Mouse (Mus musculus) ES-E14 (cell line): ENCODE measurements around the gene Mst1. TPM values are rescaled to one million over a fixed set of nuclear protein-coding genes. Genes with fewer than 3 reads are reported as not detected.

ENCODE experiments used
- DNase-seq: peaks from one replicate; pipeline ENCODE4 v3.0.0-alpha.2; 2013; ENCODE audit warnings: low read depth, low spot score
- H3K27ac ChIP-seq: 2 replicates; pipeline ENCODE4 v1.5.1; 2012; ENCODE audit warnings: low read depth, mild to moderate bottlenecking, low read length, moderate library complexity, mixed read lengths; ENCODE audit not compliant: poor library complexity, insufficient read depth, severe bottlenecking
- H3K36me3 ChIP-seq: 2 replicates; pipeline ENCODE4 v1.6.1; 2012; ENCODE audit warnings: mild to moderate bottlenecking, low read length, moderate library complexity, mixed read lengths; ENCODE audit not compliant: control insufficient read depth, poor library complexity, insufficient read depth, severe bottlenecking
- H3K4me1 ChIP-seq, 2 experiments: fragments of 150-350 bp in 1 of 2; sonication (generic) in 1 of 2; 2 replicates each; pipeline ENCODE4 v1.6.1; 2012; ENCODE audit warnings: low read length in 2 of 2, mild to moderate bottlenecking in 1 of 2, mixed read lengths in 1 of 2; ENCODE audit not compliant: control insufficient read depth in 2 of 2, insufficient read depth in 2 of 2, poor library complexity in 1 of 2
- H3K4me3 ChIP-seq, 2 experiments: fragments of 150-350 bp in 1 of 2; sonication (generic) in 1 of 2; 2 replicates each; pipeline ENCODE4 v1.5.1; 2012; ENCODE audit warnings: low read length in 2 of 2, low read depth in 1 of 2, mild to moderate bottlenecking in 1 of 2, mixed read lengths in 1 of 2; ENCODE audit not compliant: insufficient read depth in 1 of 2, poor library complexity in 1 of 2, severe bottlenecking in 1 of 2
- H3K9ac ChIP-seq: 2 replicates; pipeline ENCODE4 v1.6.1; 2012; ENCODE audit warnings: low read depth, mild to moderate bottlenecking, low read length, mixed read lengths; ENCODE audit not compliant: poor library complexity, insufficient read depth, severe bottlenecking
- H3K9me3 ChIP-seq: fragments of 150-350 bp; sonication (generic); 2 replicates; pipeline ENCODE4 v1.6.1; 2012; ENCODE audit warnings: low read depth, mild to moderate bottlenecking, low read length; ENCODE audit not compliant: control insufficient read depth, insufficient read depth
- CHD2 ChIP-seq: IDR thresholded peaks from 2 replicates; pipeline ENCODE4 v1.6.1; 2014; ENCODE audit warnings: mild to moderate bottlenecking, low read depth, low read length, inconsistent platforms
- HCFC1 ChIP-seq: IDR thresholded peaks from 2 replicates; pipeline ENCODE4 v1.6.1; 2012; ENCODE audit warnings: low read length, inconsistent platforms, borderline replicate concordance; ENCODE audit not compliant: insufficient read depth
- MAFK ChIP-seq: IDR thresholded peaks from 2 replicates; pipeline ENCODE4 v1.6.1; 2014; ENCODE audit warnings: mild to moderate bottlenecking, low read depth, low read length, inconsistent platforms; ENCODE audit not compliant: insufficient read depth
- ZC3H11A ChIP-seq: IDR thresholded peaks from 2 replicates; pipeline ENCODE4 v1.6.1; 2012; ENCODE audit warnings: low read depth, mild to moderate bottlenecking, inconsistent platforms, low read length, borderline replicate concordance
- ZNF384 ChIP-seq: IDR thresholded peaks from 2 replicates; pipeline ENCODE4 v1.6.1; 2012; ENCODE audit warnings: low read depth, low read length, inconsistent platforms
- in situ Hi-C, 2 experiments: fragments of 600-800 bp; cut with MboI; formaldehyde crosslinking; loops; one replicate each; pipeline ENCODE4 v1.15.1; 2025; ENCODE audit warnings: low sequenced_read_pairs in 2 of 2, inconsistent platforms in 1 of 2; ENCODE audit not compliant: unreplicated experiment in 2 of 2
- total RNA-seq: library from RNA; depleted of rRNA; stranded (reverse); fragments of 300-350 nt; gene quantifications from 2 replicates; pipeline ENCODE4 v1.2.3, GENCODE M21; 2012

The Mst1 gene
- total RNA-seq, 1 experiment: 2.9 TPM

DNA sequence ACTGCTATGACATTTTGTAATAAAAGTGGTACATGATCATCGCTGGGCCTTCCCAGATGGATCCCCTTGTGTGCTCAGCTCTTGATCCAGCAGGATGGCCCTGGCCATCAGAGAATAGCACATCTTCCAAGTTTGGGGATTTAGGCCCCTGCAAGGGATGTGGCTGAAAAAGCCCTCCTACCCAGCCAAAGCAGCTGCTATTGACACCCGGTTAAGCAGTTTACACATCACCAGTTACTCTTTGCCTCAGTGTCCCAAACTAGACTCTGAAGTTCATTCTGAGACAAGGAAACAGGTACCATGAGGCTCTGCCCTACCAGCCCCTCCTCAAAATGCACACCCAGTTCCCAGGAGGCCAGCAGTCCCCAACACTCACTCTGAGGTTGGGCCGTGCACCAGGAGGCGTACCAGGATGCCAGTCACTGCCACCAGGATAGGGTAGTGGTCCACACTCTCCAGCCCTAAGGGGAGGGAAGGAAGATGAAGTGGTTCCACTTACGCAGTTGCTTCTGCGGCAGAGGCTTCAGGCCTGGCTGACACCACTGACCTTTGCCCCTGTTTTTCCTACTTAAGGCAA lies 24.5 kb upstream of the Mst1 start:
- Histone ChIP-seq H3K4me1 (peaks cover 0 to 13% of the 10 kb centered on the region in 2 experiments; a peak in 3 of 4 replicates), H3K36me3 (peaks cover 18% of the 10 kb centered on the region; the same call in 1 of the 2 replicates), H3K9ac (no peak overlapping the region), H3K27ac (no peak overlapping the region), H3K9me3 (no peaks in the 10 kb centered on the region), H3K4me3 (no peak overlapping the region)
- TF ChIP-seq HCFC1: no peak
- no peak for TF ChIP-seq MAFK
- no peak for TF ChIP-seq ZC3H11A
- TF ChIP-seq ZNF384: no peak
- TF ChIP-seq CHD2: no peak
- in situ Hi-C loops: no loop called here
- DNase-seq: no peak

DNA sequence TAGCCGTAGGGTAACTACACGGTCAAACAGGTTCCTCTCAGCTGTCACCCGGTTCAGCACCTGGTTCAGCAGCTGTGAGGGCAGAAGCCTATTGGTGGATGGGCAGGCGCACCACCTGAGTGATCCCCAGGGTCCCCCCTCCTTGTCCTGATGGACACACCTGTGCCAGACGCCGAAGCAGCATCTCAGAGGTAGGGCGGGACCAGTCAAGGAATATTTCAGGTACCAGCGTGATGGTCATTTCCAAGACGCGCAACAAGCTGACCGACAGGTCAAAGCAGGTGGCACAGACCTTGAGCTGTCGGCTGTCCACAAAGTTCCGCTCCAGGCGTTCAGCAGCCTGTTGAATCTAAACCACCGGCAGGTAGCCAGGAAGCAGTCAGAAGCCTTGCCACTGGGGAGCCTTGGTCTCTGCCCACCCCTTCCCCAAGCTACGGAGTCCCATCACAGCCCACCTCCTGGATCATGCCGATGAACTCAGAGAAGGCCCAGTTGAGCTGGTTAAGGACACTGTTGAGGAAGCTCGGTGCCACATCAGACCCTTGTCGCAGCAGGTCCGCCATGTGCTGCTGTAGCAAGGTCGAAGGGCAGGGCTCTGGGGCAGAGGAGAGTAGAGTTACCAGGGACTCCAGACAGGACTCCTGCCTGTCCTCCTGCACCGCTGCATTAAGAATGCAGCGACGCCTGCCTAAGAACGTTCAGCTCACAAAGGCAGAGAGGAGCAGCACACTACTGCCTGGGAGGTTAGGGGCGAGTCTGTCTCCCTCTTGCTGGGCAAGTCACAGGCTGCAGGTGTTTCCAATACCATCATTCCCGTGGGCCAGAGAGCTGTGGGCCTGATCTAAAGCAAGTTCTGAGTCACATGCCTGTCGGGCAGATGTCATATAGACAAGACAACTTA lies 23.6 kb upstream of the Mst1 start:
- TF ChIP-seq CHD2 (no peak), MAFK (no peak), ZNF384 (no peak), HCFC1 (no peak), ZC3H11A (no peak)
- in situ Hi-C loops: no loop called here
- Histone ChIP-seq H3K36me3 (peaks cover 10% of the 10 kb centered on the region; the same call in 1 of the 2 replicates), H3K9me3 (no peaks in the 10 kb centered on the region), H3K4me3 (no peak overlapping the region), H3K9ac (no peak overlapping the region), H3K4me1 (peaks cover 0 to 13% of the 10 kb centered on the region in 2 experiments; a peak in 3 of 4 replicates), H3K27ac (no peak overlapping the region)
- DNase-seq: no peak

DNA sequence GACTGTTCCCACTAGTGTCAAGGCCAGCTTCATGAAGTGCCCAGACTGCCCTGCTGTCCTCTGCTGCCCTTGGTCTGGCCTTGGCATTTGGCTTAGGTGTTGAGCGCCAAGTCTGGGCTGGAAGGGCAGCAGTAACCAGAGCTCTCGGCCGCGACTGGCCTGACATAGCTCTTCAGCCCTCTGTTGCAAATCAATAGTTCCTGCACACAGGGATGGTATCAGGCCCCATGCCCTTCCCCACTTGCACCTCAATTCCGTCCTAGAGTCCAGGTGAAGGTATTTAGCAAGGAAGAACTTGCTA lies 23.0 kb upstream of the Mst1 start:
- TF ChIP-seq ZC3H11A (no peak), ZNF384 (no peak), CHD2 (no peak), HCFC1 (no peak), MAFK (no peak)
- no peak overlapping the region for H3K4me3 ChIP-seq
- no peak overlapping the region for H3K9ac ChIP-seq
- in situ Hi-C loops: no loop called here
- no peaks in the 10 kb centered on the region for H3K9me3 ChIP-seq
- H3K4me1 ChIP-seq: peaks cover 0 to 13% of the 10 kb centered on the region in 2 experiments; a peak in 3 of 4 replicates
- H3K27ac ChIP-seq: no peak overlapping the region
- peaks cover 4% of the 10 kb centered on the region; the same call in 1 of the 2 replicates for H3K36me3 ChIP-seq
- DNase-seq: no peak

DNA sequence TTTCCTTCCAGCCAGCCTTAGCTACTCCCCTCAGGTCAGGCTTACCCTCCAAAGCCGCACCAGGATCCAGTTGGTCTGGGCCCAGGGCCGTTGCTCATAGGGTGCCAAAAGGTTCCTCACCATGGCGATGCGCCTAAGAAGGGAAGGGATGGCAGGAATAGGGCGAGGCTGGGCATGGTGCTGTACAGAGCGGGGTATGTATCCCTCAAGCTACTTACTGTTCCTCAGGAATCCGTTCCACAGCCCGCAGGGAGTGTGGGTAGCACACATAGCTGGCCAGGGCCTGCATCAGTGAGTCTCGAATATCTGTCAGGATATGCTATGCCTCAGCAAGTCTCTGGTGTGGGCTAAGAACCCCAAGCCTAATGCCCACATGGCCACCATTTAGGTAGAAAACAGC lies 21.9 kb upstream of the Mst1 start:
- peaks cover 0 to 10% of the 10 kb centered on the region in 2 experiments; a peak in 2 of 4 replicates for H3K4me1 ChIP-seq
- no peak for DNase-seq
- no peak overlapping the region for H3K4me3 ChIP-seq
- no peaks in the 10 kb centered on the region for H3K9me3 ChIP-seq
- TF ChIP-seq MAFK: no peak
- TF ChIP-seq HCFC1: no peak
- TF ChIP-seq CHD2: no peak
- no peak for TF ChIP-seq ZNF384
- no peak for TF ChIP-seq ZC3H11A
- H3K36me3 ChIP-seq: peaks cover 3% of the 10 kb centered on the region; the same call in 1 of the 2 replicates
- in situ Hi-C loops: no loop called here
- no peak overlapping the region for H3K27ac ChIP-seq
- no peak overlapping the region for H3K9ac ChIP-seq
